ENCODE assay signal across 24 mouse cellular contexts in genomic region chr10:60354003-60354325, GRCm38 (mm10). TPM values are rescaled to one million over a fixed set of nuclear protein-coding genes. Genes with fewer than 3 reads are reported as not detected.
DNase-seq lines count a peak whose midpoint lies in the region; ATAC-seq lines count a peak whose summit lies in the region.
"Had no signal": no experiment of that assay in that cellular context is flagged by ENCODE, and none has a peak within 500 bp of the region (broad histone marks: within the 10 kb centered on the region; RNA-seq: fewer than 3 reads in every experiment).

No protein-coding gene starts in this region.

- peak overlapping the region; percentile 59 for H3K27ac ChIP-seq in forebrain, embryonic 10.5 days
- H3K27ac ChIP-seq in forebrain, embryonic 11.5 days (ENCODE audit: low read depth, low read length): no peak overlapping the region
- 0 out of 2 replicates have a peak overlapping the region, but pooled peaks have one; percentile 5 for H3K27ac ChIP-seq in heart, embryonic 16.5 days (ENCODE audit: low read length)
- peak overlapping the region; percentile 43 for H3K27ac ChIP-seq in brown adipose tissue, adult 24 weeks (replicated peaks; ENCODE audit: low read depth, low read length)
- H3K27ac ChIP-seq in limb, embryonic 10.5 days: 0 out of 2 replicates have a peak overlapping the region, but pooled peaks have one; percentile 37
- H3K27ac ChIP-seq: forebrain, embryonic 13.5 days; heart, embryonic 13.5 days; hindbrain, embryonic 15.5 days; midbrain, embryonic 15.5 days had no signal

- H3K4me3 ChIP-seq in forebrain, embryonic 10.5 days: no peak overlapping the region
- H3K4me3 ChIP-seq in forebrain, embryonic 11.5 days (ENCODE audit: low read depth, low read length): no peak overlapping the region
- no peak overlapping the region for H3K4me3 ChIP-seq in heart, embryonic 16.5 days (ENCODE audit: low read length)
- H3K4me3 ChIP-seq in brown adipose tissue, adult 24 weeks (ENCODE audit: insufficient read depth, low read depth, low read length): no peak overlapping the region
- no peak overlapping the region for H3K4me3 ChIP-seq in limb, embryonic 10.5 days
- H3K4me3 ChIP-seq: forebrain, embryonic 13.5 days; heart, embryonic 13.5 days; hindbrain, embryonic 15.5 days; midbrain, embryonic 15.5 days; myocyte had no signal

- no peak overlapping the region for H3K4me2 ChIP-seq in forebrain, embryonic 11.5 days (ENCODE audit: low read depth, low read length, severe bottlenecking)
- no peak overlapping the region for H3K4me2 ChIP-seq in heart, embryonic 16.5 days (ENCODE audit: low read depth, low read length)
- H3K4me2 ChIP-seq: forebrain, embryonic 13.5 days; heart, embryonic 13.5 days; hindbrain, embryonic 15.5 days; midbrain, embryonic 15.5 days had no signal

- H3K9ac ChIP-seq in forebrain, embryonic 11.5 days (ENCODE audit: low read length): no peak overlapping the region
- H3K9ac ChIP-seq in heart, embryonic 16.5 days (ENCODE audit: low read length): no peak overlapping the region
- H3K9ac ChIP-seq: forebrain, embryonic 13.5 days; heart, embryonic 13.5 days; hindbrain, embryonic 15.5 days; liver, postnatal 0 days; midbrain, embryonic 15.5 days had no signal

- peaks cover 3% of the 10 kb centered on the region; the same call in 1 of the 2 replicates for H3K27me3 ChIP-seq in forebrain, embryonic 10.5 days (ENCODE audit: poor library complexity, severe bottlenecking)
- no peaks in the 10 kb centered on the region for H3K27me3 ChIP-seq in forebrain, embryonic 11.5 days (ENCODE audit: control insufficient read depth, insufficient read depth, low read length)
- no peaks in the 10 kb centered on the region for H3K27me3 ChIP-seq in heart, embryonic 16.5 days (ENCODE audit: control insufficient read depth, insufficient read depth, low read length)
- no peaks in the 10 kb centered on the region for H3K27me3 ChIP-seq in limb, embryonic 10.5 days (ENCODE audit: low read depth, poor library complexity, severe bottlenecking)
- H3K27me3 ChIP-seq: forebrain, embryonic 13.5 days; heart, embryonic 13.5 days; hindbrain, embryonic 15.5 days; midbrain, embryonic 15.5 days; Patski had no signal

- peaks cover 65% of the 10 kb centered on the region for H3K4me1 ChIP-seq in forebrain, embryonic 10.5 days
- H3K4me1 ChIP-seq in forebrain, embryonic 11.5 days (replicated peaks; ENCODE audit: control insufficient read depth, insufficient read depth, low read length): peaks cover 8% of the 10 kb centered on the region; the same call in 1 of the 2 replicates
- peaks cover 23% of the 10 kb centered on the region for H3K4me1 ChIP-seq in heart, embryonic 16.5 days (ENCODE audit: control insufficient read depth, insufficient read depth, low read length)
- H3K4me1 ChIP-seq in brown adipose tissue, adult 24 weeks (ENCODE audit: control insufficient read depth, insufficient read depth, insufficient read length, low read length): peaks cover 49% of the 10 kb centered on the region
- H3K4me1 ChIP-seq in limb, embryonic 10.5 days: peaks cover 52% of the 10 kb centered on the region

- no peaks in the 10 kb centered on the region for H3K9me3 ChIP-seq in forebrain, embryonic 10.5 days
- no peaks in the 10 kb centered on the region for H3K9me3 ChIP-seq in forebrain, embryonic 11.5 days (ENCODE audit: control insufficient read depth, low read length)
- no peaks in the 10 kb centered on the region for H3K9me3 ChIP-seq in heart, embryonic 16.5 days (replicated peaks; ENCODE audit: control insufficient read depth, low read length)
- no peaks in the 10 kb centered on the region for H3K9me3 ChIP-seq in limb, embryonic 10.5 days (replicated peaks)
- H3K9me3 ChIP-seq: forebrain, embryonic 13.5 days; heart, embryonic 13.5 days; hindbrain, embryonic 15.5 days; midbrain, embryonic 15.5 days had no signal

- no peaks in the 10 kb centered on the region for H3K36me3 ChIP-seq in forebrain, embryonic 10.5 days (replicated peaks)
- H3K36me3 ChIP-seq in forebrain, embryonic 11.5 days (ENCODE audit: control insufficient read depth, insufficient read depth, low read length): no peaks in the 10 kb centered on the region
- H3K36me3 ChIP-seq in heart, embryonic 16.5 days (ENCODE audit: control insufficient read depth, insufficient read depth): no peaks in the 10 kb centered on the region
- no peaks in the 10 kb centered on the region for H3K36me3 ChIP-seq in limb, embryonic 10.5 days
- H3K36me3 ChIP-seq: heart, embryonic 13.5 days; hindbrain, embryonic 15.5 days; midbrain, embryonic 15.5 days had no signal

- ATAC-seq in forebrain, embryonic 11.5 days (replicated peaks; ENCODE audit: low FRiP score): no peak
- no peak for ATAC-seq in heart, embryonic 16.5 days (replicated peaks; ENCODE audit: extremely low read depth, insufficient read depth, low FRiP score)
- ATAC-seq: CD4-positive, CD25-positive, alpha-beta regulatory T cell, adult 4 months; forebrain, embryonic 13.5 days; liver, postnatal 0 days had no signal

- DNase-seq in forebrain, embryonic 10.5 days (ENCODE audit: extremely low spot score, low spot score): no peak
- DNase-seq in forebrain, embryonic 11.5 days (ENCODE audit: low spot score): no peak
- no peak for DNase-seq in heart, adult 8-10 months (ENCODE audit: low spot score)
- no peak for DNase-seq in limb, embryonic 10.5 days (ENCODE audit: low spot score)
- DNase-seq in thymus, adult 18-20 months: no peak
- no peak for DNase-seq in retina, postnatal 1 day
- DNase-seq: adrenal gland, postnatal 10 days; gastrocnemius, postnatal 10 days; kidney, adult 18-20 months; kidney, postnatal 14 days; liver; liver, postnatal 0 days; lung, postnatal 14 days; right cerebral cortex, postnatal 14 days; thymus, postnatal 14 days had no signal

- WGBS in forebrain, embryonic 10.5 days: 87% methylated on average over 4 of the region's 4 CpGs
- WGBS in forebrain, embryonic 11.5 days: 91% methylated on average over 4 of the region's 4 CpGs
- 85% methylated on average over 4 of the region's 4 CpGs for WGBS in heart, embryonic 16.5 days
- 89% methylated on average over 4 of the region's 4 CpGs for WGBS in limb, embryonic 10.5 days

RNA-seq across cellular contexts. Expression of gene Vsir, which starts 7.3 kb away (rescaled TPM):
- 1.2 and 1.4 TPM in 2 replicates for polyA plus RNA-seq in forebrain, embryonic 10.5 days (2016; fragmentation: Nextera tagmentation; extraction: Ambion mirVana)
- 0.96 and 1.2 TPM in 2 replicates for polyA plus RNA-seq in forebrain, embryonic 11.5 days (2014; fragmentation: Nextera tagmentation; extraction: Ambion mirVana)
- 3.3 and 4.0 TPM in 2 replicates for polyA plus RNA-seq in heart, embryonic 16.5 days (2015; fragmentation: Nextera tagmentation; extraction: Ambion mirVana)
- total RNA-seq in heart, adult 8-10 months (2022): 10 to 100 TPM; 11.2 to 19.9 (median 15.0) TPM
- polyA plus RNA-seq in brown adipose tissue, adult 24 weeks (2012; ENCODE audit: insufficient read depth, insufficient read length, missing spikeins): 14.7 and 16.0 TPM in 2 replicates
- polyA plus RNA-seq in limb, embryonic 10.5 days (2016; fragmentation: Nextera tagmentation; extraction: Ambion mirVana): 1.1 and 2.0 TPM in 2 replicates

RNA-seq across cellular contexts. Expression of gene Gm17455, which starts 45.6 kb away (rescaled TPM):
- polyA plus RNA-seq in forebrain, embryonic 10.5 days (2016; fragmentation: Nextera tagmentation; extraction: Ambion mirVana): 0.93 and 1.9 TPM in 2 replicates
- 1.7 and 4.2 TPM in 2 replicates for polyA plus RNA-seq in forebrain, embryonic 11.5 days (2014; fragmentation: Nextera tagmentation; extraction: Ambion mirVana)
- 0.24 and 0.28 TPM in 2 replicates for polyA plus RNA-seq in heart, embryonic 16.5 days (2015; fragmentation: Nextera tagmentation; extraction: Ambion mirVana)
- total RNA-seq in heart, adult 8-10 months (2022): not detected
- polyA plus RNA-seq in brown adipose tissue, adult 24 weeks (2012; ENCODE audit: insufficient read depth, insufficient read length, missing spikeins): not detected in 2 replicates
- polyA plus RNA-seq in limb, embryonic 10.5 days (2016; fragmentation: Nextera tagmentation; extraction: Ambion mirVana): 0.53 and 0.65 TPM in 2 replicates
- total RNA-seq: adrenal gland, postnatal 10 days; gastrocnemius, postnatal 10 days had no signal
- polyA plus RNA-seq: liver, postnatal 0 days; Patski had no signal
